Mouse (Mus musculus) bone marrow macrophage, adult 2 months (primary cell): ENCODE results near the gene Fnbp4.

ENCODE experiments used
- CTCF ChIP-seq: IDR thresholded peaks from 2 replicates; pipeline ENCODE4 v1.5.1; 2012; ENCODE audit warnings: low read depth, mild to moderate bottlenecking, low read length, moderate library complexity
- POLR2A ChIP-seq: IDR thresholded peaks from 2 replicates; pipeline ENCODE4 v1.6.1; 2012; ENCODE audit warnings: mild to moderate bottlenecking, low read depth, low read length, borderline replicate concordance

DNA sequence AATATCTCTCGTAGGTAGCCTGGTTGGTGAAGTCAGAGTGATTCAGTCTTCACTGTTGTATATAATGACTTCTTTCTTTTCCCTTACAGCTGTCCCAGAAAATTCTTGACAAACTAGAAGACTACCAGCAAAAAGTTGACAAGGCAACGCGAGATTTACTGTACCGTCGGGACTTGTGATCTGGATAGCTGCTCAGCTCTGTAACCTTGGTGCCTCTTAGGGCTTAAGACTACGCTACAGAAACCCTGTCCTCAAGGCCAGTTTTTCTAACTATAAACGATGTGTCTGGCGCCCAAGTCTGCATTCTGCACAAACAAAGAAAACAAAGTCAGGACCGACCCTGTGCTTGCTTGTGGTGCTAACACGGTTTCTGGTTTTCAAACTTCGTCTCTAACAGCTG is 9.8 kb upstream of the Fnbp4 start:
- no peak for TF ChIP-seq CTCF
- no peak for TF ChIP-seq POLR2A
